Mouse (Mus musculus) midbrain, embryonic 15.5 days (tissue): ENCODE results near the gene Bcl2l2. TPM values are rescaled to one million over a fixed set of nuclear protein-coding genes. Genes with fewer than 3 reads are reported as not detected.
A peak's percentile ranks its signal among the peaks of the same experiment; 100 is the strongest.

ENCODE experiments used
- ATAC-seq: fragments of 200-750 bp; cut with Nextera tagmentation; replicated peaks from 2 replicates; pipeline ENCODE4 v1.8.0; 2017; ENCODE audit warnings: moderate TSS enrichment
- H3K27ac ChIP-seq: fragments of 300-500 bp; sonication (generic); 2 replicates; pipeline ENCODE4 v1.5.1; 2015; ENCODE audit warnings: mild to moderate bottlenecking, inconsistent platforms
- H3K27me3 ChIP-seq: fragments of 300-500 bp; sonication (generic); replicated peaks from 2 replicates; pipeline ENCODE4 v1.6.1; 2015; ENCODE audit warnings: inconsistent platforms
- H3K36me3 ChIP-seq: fragments of 300-500 bp; sonication (generic); replicated peaks from 2 replicates; pipeline ENCODE4 v1.6.1; 2015; ENCODE audit warnings: inconsistent platforms
- H3K4me1 ChIP-seq: fragments of 300-500 bp; sonication (generic); 2 replicates; pipeline ENCODE4 v1.6.1; 2015; ENCODE audit warnings: inconsistent platforms
- H3K4me2 ChIP-seq: fragments of 300-500 bp; sonication (generic); 2 replicates; pipeline ENCODE4 v1.6.1; 2015; ENCODE audit warnings: inconsistent platforms, mild to moderate bottlenecking, moderate library complexity
- H3K4me3 ChIP-seq: fragments of 300-500 bp; sonication (generic); 2 replicates; pipeline ENCODE4 v1.5.1; 2015; ENCODE audit warnings: mild to moderate bottlenecking, inconsistent platforms
- H3K9ac ChIP-seq: fragments of 300-500 bp; sonication (generic); 2 replicates; pipeline ENCODE4 v1.6.1; 2015; ENCODE audit warnings: mild to moderate bottlenecking, inconsistent platforms
- H3K9me3 ChIP-seq: fragments of 300-500 bp; sonication (generic); 2 replicates; pipeline ENCODE4 v1.6.1; 2016; ENCODE audit warnings: inconsistent platforms
- WGBS: fragments of 180-500 bp; shearing (Covaris S2); methylation state at CpG from one replicate; pipeline ENCODE4 v1.1.7; 2015; ENCODE audit warnings: mixed read lengths; 5-methylcytosine and 5-hydroxymethylcytosine counted together
- polyA plus RNA-seq: library from polyadenylated mRNA; unstranded; fragments of >200 nt; fragmentation: Nextera tagmentation; extraction: Ambion mirVana; gene quantifications from 2 replicates; pipeline ENCODE4 v1.2.1, GENCODE M21; 2015

Gene Bcl2l2
- 4.1 and 4.8 TPM in 2 replicates for polyA plus RNA-seq

DNA sequence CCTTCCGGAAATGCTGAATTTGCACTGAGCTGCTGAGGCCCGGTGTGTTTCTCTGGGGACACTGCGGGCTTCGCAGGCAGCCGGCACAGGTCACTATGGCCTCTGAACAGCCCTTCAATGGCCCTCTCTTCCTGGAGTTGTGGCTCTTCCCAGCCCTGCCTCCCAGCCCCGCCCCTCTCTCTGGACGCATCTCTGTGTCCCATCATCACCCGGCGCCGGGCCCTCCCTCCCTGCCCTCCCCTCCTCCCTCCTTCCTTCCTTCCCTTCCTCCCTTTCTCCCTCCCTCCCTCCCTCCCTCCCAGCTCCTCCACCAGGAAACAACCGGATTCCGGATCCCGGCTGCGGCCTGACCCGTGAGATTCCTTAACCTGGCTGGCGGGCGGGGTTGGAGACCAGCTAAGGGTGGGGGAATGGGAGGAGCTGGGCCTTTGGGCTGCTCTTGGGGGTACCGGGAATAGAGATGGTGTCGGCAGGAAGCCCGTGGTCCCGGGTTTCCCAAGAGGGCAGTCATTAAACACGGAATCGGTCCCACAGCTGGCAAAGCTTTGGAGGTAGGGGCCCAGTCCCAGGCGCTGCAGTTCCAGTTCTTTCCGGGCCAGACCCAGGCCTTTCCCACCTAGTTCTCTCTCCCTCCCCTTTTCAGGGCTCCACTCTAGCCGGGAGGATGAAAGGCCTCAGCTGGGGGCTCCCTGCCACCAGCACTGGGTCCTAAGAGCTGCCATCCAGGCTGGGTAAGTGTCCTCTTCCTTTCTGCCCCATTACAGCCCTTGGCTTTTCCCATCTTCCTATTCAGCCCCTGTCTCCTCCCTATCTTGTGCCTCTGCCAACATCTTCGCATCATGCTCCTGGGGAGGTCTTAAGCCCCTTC is at the start of gene Bcl2l2, which contains the start of gene Gm20521:
TSS of gene Bcl2l2 (plus strand) at position 224 of the 868 bp plus-strand sequence.
TSS of gene Gm20521 (plus strand) at position 288 of the 868 bp plus-strand sequence.
- peak within 1 kb of the TSS; percentile 80 for H3K4me3 ChIP-seq
- H3K9ac ChIP-seq, result peak within 1 kb of the TSS; percentile 89
- WGBS, result 0% methylated on average over 27 of the region's 27 CpGs
- H3K27me3 ChIP-seq, result no peaks in the 10 kb centered on the region
- ATAC-seq, result peak; percentile 89
- peaks cover 27% of the 10 kb centered on the region for H3K4me1 ChIP-seq
- H3K4me2 ChIP-seq, result peak within 1 kb of the TSS; percentile 85
- peak within 1 kb of the TSS; percentile 90 for H3K27ac ChIP-seq
- H3K36me3 ChIP-seq, result no peaks in the 10 kb centered on the region
- H3K9me3 ChIP-seq, result no peaks in the 10 kb centered on the region

DNA sequence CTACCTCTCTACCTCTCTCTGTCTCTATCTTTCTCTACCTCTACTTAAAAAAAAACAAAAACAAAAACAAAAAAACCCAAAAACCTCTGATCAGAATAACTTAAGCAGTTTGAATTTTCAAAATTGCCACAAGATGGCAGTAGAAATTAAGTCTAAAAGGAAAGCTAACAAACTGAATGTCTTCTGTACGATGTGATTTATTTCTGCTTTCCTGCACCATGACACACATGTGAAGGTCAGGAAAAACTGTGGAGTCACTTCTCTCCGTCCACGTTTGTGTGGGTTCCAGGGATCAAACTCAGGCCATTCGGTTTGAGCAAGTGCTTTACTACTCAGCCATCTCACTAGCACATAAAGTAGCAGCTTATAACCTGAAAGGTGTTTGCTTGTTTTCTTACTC is 39.7 kb upstream of the Bcl2l2 start:
- Histone ChIP-seq H3K4me3 (no peak overlapping the region), H3K36me3 (no peaks in the 10 kb centered on the region), H3K4me2 (no peak overlapping the region), H3K4me1 (no peaks in the 10 kb centered on the region), H3K27ac (no peak overlapping the region), H3K9ac (no peak overlapping the region), H3K27me3 (peaks cover 5% of the 10 kb centered on the region; the same call in 1 of the 2 replicates), H3K9me3 (no peaks in the 10 kb centered on the region)
- ATAC-seq, result no peak
- WGBS, result 4% methylated on average over 4 of the region's 4 CpGs

DNA sequence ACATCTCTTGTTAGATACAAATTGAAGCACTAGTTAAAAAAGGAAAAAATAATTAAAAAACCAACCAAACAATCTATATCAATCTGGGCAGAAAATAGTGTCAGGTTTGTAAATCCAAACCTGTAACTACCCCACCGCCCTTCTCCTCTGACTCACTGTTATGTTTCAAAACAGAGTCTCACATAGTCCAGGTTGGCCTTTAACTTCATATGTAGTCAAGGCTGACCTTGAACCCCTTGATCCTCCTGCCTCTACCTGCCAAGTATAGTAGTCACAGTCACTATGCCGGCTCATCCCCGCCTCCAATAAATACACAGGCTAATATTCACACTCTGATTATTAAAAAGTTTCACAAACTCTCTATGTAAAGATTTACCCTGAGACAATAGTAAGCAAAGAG is 27.5 kb upstream of the Bcl2l2 start:
- Histone ChIP-seq H3K4me2 (no peak overlapping the region), H3K4me1 (no peaks in the 10 kb centered on the region), H3K9ac (no peak overlapping the region), H3K36me3 (0 out of 2 replicates have a peak, but pooled peaks cover 4% of the 10 kb centered on the region), H3K9me3 (no peaks in the 10 kb centered on the region), H3K4me3 (no peak overlapping the region), H3K27me3 (no peaks in the 10 kb centered on the region), H3K27ac (no peak overlapping the region)
- ATAC-seq, result no peak
- 94% methylated on average over 3 of the region's 3 CpGs for WGBS

DNA sequence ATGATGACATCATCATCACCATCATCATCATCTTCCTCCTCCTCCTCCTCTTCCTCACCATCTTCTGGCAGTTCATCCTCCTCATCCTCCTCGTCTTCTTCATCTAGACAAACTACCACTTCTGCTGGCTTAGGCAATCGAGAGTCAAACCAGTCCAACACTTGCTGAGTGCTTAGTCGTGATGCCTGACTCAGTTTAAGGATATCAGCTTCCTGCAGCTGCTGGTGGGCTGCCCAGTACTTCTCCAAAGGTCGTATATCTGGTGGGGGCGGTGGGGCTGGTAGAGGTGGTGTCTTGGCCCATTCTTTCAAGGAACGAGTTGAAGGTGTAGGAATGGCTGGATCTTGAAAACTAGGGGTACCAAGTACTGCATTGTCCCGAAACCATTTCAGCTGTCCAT is 26.5 kb upstream of the Bcl2l2 start:
- H3K4me2 ChIP-seq, result no peak overlapping the region
- no peak overlapping the region for H3K9ac ChIP-seq
- H3K27ac ChIP-seq, result no peak overlapping the region
- no peaks in the 10 kb centered on the region for H3K27me3 ChIP-seq
- no peak overlapping the region for H3K4me3 ChIP-seq
- no peak for ATAC-seq
- no peaks in the 10 kb centered on the region for H3K9me3 ChIP-seq
- H3K36me3 ChIP-seq, result 0 out of 2 replicates have a peak, but pooled peaks cover 4% of the 10 kb centered on the region
- no peaks in the 10 kb centered on the region for H3K4me1 ChIP-seq
- WGBS, result 92% methylated on average over 7 of the region's 7 CpGs

DNA sequence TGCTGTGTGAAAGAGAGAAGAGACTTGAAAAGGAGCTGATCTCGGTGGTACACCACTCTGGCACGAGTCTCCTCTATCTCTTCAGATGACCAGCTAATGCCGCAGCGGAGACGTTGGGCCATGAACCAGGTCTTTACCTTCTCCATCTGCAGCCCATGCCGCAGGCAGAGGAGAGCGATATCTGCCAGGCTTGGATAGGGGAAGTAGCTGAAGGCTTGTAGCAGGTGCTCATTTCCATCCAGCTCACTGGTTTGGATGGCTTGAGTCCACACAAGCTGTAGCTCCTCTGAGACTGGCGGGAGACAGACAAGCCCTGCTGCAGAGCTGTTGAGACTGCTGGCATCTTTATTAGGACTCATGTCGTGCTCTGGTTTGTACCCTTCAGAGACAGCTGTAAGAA is 25.3 kb upstream of the Bcl2l2 start:
- H3K9me3 ChIP-seq, result no peaks in the 10 kb centered on the region
- 0 out of 2 replicates have a peak, but pooled peaks cover 4% of the 10 kb centered on the region for H3K36me3 ChIP-seq
- ATAC-seq, result no peak
- no peak overlapping the region for H3K4me2 ChIP-seq
- no peak overlapping the region for H3K9ac ChIP-seq
- no peaks in the 10 kb centered on the region for H3K4me1 ChIP-seq
- H3K27ac ChIP-seq, result no peak overlapping the region
- no peaks in the 10 kb centered on the region for H3K27me3 ChIP-seq
- H3K4me3 ChIP-seq, result no peak overlapping the region
- WGBS, result 88% methylated on average over 9 of the region's 9 CpGs

DNA sequence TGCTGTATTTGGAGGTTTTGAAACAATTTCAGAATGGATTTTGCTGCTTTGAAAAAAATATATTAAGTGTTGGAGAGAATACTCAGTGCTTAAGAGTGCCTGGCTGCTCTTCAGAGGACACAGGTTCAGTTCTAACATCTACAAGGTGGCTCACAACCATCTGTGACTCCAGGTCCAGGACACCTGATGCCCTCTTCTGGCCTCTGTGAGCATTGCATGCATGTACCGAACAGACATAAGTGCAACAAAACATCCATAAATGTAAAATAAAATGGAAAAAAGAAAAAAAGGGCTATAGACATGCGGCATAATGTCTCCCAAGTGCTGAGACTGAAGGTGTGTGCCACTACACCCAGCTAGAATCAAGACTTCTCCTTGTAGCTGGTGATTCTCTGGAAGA is 22.7 kb upstream of the Bcl2l2 start:
- Histone ChIP-seq H3K9me3 (no peaks in the 10 kb centered on the region), H3K9ac (no peak overlapping the region), H3K27ac (no peak overlapping the region), H3K4me2 (no peak overlapping the region), H3K36me3 (0 out of 2 replicates have a peak, but pooled peaks cover 4% of the 10 kb centered on the region), H3K4me3 (no peak overlapping the region), H3K27me3 (no peaks in the 10 kb centered on the region), H3K4me1 (peaks cover 9% of the 10 kb centered on the region)
- 38% methylated on average over 2 of the region's 2 CpGs for WGBS
- ATAC-seq, result no peak

DNA sequence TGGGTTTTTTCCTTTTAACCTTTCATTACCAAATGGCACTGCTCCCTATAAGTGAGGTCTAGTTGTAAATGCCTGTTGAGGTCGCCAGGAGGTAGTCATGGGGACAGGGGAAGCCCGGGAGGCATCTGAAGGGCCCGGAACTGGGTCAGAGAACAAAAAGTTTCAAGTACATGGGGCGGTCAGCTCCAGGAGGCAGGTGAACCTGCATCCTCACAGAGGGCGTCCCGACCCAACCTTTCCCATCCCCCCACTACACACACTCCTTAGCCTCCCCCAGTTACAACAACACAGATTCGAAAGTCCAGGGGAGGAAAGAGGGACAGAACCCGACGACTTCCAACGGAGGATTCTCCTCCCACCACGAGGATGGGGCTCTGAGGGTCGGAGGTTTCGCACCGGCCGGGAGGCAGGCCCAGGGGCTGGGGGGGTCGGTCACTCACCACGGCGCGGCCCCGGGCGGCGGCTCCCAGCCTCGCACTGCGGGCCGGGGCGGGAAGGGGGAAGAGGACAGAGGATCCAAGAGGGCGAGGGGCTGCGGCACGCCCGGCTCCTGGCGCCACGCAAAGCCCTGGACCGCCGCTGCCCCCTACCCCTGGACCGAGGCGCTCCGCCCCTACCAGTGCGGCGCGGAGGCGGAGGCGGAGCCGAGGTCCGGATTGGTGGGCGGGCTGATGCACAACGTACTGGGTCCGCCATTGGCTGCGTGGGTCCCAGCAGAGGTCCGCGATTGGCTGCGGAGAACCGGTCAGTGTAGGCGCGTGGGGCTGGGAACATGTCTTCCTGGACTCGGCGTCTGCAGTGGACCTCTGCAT is 19.5 kb upstream of the Bcl2l2 start:
- H3K27ac ChIP-seq, result peak overlapping the region; percentile 77
- H3K9me3 ChIP-seq, result no peaks in the 10 kb centered on the region
- H3K9ac ChIP-seq, result peak overlapping the region; percentile 94
- H3K4me1 ChIP-seq, result peaks cover 9% of the 10 kb centered on the region
- H3K4me2 ChIP-seq, result peak overlapping the region; percentile 62
- H3K36me3 ChIP-seq, result no peaks in the 10 kb centered on the region
- no peaks in the 10 kb centered on the region for H3K27me3 ChIP-seq
- H3K4me3 ChIP-seq, result peak overlapping the region; percentile 81
- ATAC-seq, result peak; percentile 100
- 0% methylated on average over 52 of the region's 56 CpGs for WGBS

DNA sequence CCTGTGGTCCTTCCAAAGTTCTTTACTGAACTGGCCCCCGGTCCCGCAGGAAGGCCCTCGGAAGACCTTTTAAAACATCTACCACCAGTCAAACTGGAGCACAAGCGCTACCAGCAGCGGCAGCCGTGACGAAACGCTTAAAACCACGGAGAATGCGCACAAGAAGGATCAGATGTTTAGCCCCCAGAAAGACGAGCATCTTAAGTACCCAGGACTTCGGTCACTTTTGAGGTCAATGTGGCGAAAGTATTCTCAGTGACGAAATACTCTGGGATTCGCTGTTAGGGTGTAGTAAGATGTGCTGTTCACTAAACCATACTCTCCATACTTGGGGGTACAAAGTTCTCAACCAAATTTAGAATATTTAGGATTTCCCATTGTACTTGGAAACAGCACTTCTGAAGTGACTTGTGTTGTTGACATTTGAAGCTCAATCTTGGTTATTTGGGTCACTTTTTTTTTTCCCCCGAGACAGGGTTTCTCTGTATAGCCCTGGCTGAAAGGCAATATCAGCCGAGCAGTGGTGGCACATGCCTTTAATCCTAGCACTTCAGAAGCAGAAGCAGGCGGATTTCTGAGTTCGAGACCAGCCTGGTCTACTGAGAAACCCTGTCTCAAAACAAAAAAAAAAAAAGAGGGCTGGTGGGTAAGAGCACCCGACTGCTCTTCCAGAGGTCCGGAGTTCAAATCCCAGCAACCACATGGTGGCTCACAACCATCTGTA is 18.7 kb upstream of the Bcl2l2 start:
- Histone ChIP-seq H3K27ac (peak overlapping the region; percentile 77), H3K4me1 (peaks cover 9% of the 10 kb centered on the region), H3K9ac (peak overlapping the region; percentile 94), H3K4me3 (peak overlapping the region; percentile 81), H3K36me3 (no peaks in the 10 kb centered on the region), H3K4me2 (peak overlapping the region; percentile 62), H3K27me3 (no peaks in the 10 kb centered on the region), H3K9me3 (no peaks in the 10 kb centered on the region)
- WGBS, result 17% methylated on average over 21 of the region's 21 CpGs
- no peak; the same call in 1 of the 2 replicates for ATAC-seq

DNA sequence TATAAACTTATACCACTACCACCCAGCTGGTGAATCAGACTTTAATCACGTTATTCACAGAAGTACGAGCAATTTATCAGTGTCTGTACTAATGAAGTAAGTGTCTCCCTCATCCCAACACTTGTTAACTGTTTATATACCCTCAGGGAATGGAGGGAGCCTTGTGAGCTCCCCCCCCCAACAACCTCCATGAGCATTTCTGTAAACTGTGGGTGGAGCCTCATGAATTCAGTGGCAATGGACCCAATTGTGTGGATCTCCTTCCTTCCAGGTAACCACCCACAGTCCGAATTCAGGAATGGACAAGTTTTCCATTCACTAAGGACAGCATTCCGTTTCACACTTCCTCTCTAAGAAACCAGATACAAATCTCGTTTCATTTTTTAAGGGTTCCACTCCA is 17.6 kb upstream of the Bcl2l2 start:
- no peaks in the 10 kb centered on the region for H3K36me3 ChIP-seq
- H3K27me3 ChIP-seq, result no peaks in the 10 kb centered on the region
- no peak overlapping the region for H3K4me3 ChIP-seq
- H3K27ac ChIP-seq, result no peak overlapping the region
- H3K9ac ChIP-seq, result no peak overlapping the region
- peaks cover 9% of the 10 kb centered on the region for H3K4me1 ChIP-seq
- ATAC-seq, result no peak
- H3K9me3 ChIP-seq, result no peaks in the 10 kb centered on the region
- H3K4me2 ChIP-seq, result no peak overlapping the region
- WGBS, result 89% methylated on average over 5 of the region's 5 CpGs

DNA sequence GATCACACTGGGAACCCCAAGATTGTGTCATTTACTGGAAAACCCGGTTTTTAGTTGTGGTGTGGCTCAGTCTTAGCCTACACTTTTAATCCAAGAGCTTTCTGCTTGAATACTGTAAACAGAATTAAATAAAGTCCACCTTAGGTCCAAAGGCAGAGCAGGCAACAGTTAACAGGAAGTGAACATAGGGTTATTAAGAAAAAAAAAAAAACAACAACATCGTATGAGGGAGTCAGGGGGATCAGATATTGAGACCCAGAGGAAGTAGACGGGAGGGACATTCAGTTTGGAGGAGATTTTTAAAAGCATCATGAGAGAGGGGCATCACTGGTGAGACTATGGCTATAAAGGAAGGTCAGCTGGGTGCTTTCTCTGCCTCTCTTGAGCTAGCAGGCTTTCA is 16.9 kb upstream of the Bcl2l2 start:
- Histone ChIP-seq H3K4me2 (no peak overlapping the region), H3K4me1 (peaks cover 9% of the 10 kb centered on the region), H3K9me3 (no peaks in the 10 kb centered on the region), H3K36me3 (no peaks in the 10 kb centered on the region), H3K27me3 (no peaks in the 10 kb centered on the region), H3K27ac (no peak overlapping the region), H3K9ac (no peak overlapping the region), H3K4me3 (no peak overlapping the region)
- whole genome bisulfite sequencing, result 67% methylated on average over 3 of the region's 3 CpGs
- no peak for ATAC-seq

DNA sequence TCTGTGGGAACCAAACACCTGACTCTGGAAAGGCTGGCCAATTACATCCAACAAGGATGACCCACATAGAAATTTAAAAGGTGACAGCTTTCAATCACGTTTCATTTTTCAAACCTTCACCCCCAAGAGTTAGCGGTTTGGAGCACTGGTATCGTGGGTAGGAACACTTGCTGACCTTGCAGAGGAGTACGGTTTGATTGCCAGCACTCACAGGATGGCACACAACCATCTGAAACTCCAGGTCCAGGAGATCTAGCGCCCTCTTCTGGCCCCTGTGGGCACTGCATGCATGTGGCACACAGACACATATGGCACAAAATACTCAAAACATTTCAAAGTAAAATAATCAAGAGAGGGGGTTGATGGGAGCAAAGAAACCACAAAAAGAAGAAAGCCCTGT is 16.2 kb upstream of the Bcl2l2 start:
- ATAC-seq, result no peak
- no peak overlapping the region for H3K4me2 ChIP-seq
- H3K9ac ChIP-seq, result no peak overlapping the region
- H3K4me3 ChIP-seq, result no peak overlapping the region
- no peaks in the 10 kb centered on the region for H3K9me3 ChIP-seq
- 58% methylated on average over 5 of the region's 5 CpGs for WGBS
- no peaks in the 10 kb centered on the region for H3K36me3 ChIP-seq
- H3K27me3 ChIP-seq, result no peaks in the 10 kb centered on the region
- H3K4me1 ChIP-seq, result peaks cover 9% of the 10 kb centered on the region
- H3K27ac ChIP-seq, result no peak overlapping the region

DNA sequence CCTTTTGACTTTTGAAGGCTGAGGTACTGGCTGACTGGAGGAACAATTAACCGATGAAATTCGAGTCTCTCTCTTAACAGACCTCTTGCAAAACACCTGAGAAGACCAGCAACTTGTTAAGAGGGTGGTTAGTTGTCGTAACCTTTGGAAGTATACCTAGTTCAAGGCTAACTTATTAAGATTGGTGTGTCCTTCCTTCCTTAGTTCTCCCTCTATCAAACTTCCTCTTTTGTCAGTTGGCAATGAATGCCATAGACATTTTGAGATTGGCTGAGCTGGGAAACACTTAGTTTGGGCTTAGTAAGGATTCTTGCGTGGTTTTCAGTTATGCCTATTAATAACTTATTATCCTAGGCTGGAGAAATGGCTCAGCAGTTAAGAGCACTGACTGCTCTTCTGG is 15.2 kb upstream of the Bcl2l2 start:
- no peak overlapping the region for H3K4me3 ChIP-seq
- WGBS, result 91% methylated on average over 4 of the region's 4 CpGs
- no peak for ATAC-seq

More for the DNA sequence above, 15.2 kb upstream of the Bcl2l2 start:
- H3K36me3 ChIP-seq, result no peaks in the 10 kb centered on the region
- H3K4me1 ChIP-seq, result peaks cover 9% of the 10 kb centered on the region
- no peak overlapping the region for H3K9ac ChIP-seq
- no peak overlapping the region for H3K27ac ChIP-seq
- no peaks in the 10 kb centered on the region for H3K27me3 ChIP-seq
- H3K4me2 ChIP-seq, result no peak overlapping the region
- H3K9me3 ChIP-seq, result no peaks in the 10 kb centered on the region
